Mouse (Mus musculus) limb, embryonic 14.5 days (tissue): ENCODE data around the gene Pakap. TPM values are rescaled to one million over a fixed set of nuclear protein-coding genes. Genes with fewer than 3 reads are reported as not detected.

Experiments used
- ATAC-seq: fragments of 200-750 bp; cut with Nextera tagmentation; 2 replicates; pipeline ENCODE4 v1.8.0; 2017; ENCODE audit warnings: low read depth, moderate number of reproducible peaks, moderate TSS enrichment; ENCODE audit not compliant: low FRiP score
- DNase-seq: peaks from one replicate; pipeline ENCODE4 v3.0.0-alpha.2; 2015; ENCODE audit warnings: low spot score
- H3K27ac ChIP-seq: fragments of 300-500 bp; sonication (generic); replicated peaks from 2 replicates; pipeline ENCODE4 v1.5.1; 2014; ENCODE audit warnings: low read depth, mild to moderate bottlenecking, low read length, moderate library complexity, mixed read lengths
- H3K27me3 ChIP-seq: fragments of 300-500 bp; sonication (generic); 2 replicates; pipeline ENCODE4 v1.6.1; 2014; ENCODE audit warnings: low read length, mixed read lengths; ENCODE audit not compliant: control insufficient read depth, insufficient read depth
- H3K36me3 ChIP-seq: fragments of 300-500 bp; sonication (generic); 2 replicates; pipeline ENCODE4 v1.6.1; 2014; ENCODE audit warnings: mild to moderate bottlenecking, low read length, moderate library complexity, mixed read lengths; ENCODE audit not compliant: control insufficient read depth, insufficient read depth
- H3K4me1 ChIP-seq: fragments of 300-500 bp; sonication (generic); 2 replicates; pipeline ENCODE4 v1.6.1; 2014; ENCODE audit warnings: antibody characterized with exemption, low read length, mixed read lengths; ENCODE audit not compliant: control insufficient read depth, insufficient read depth
- H3K4me2 ChIP-seq: fragments of 300-500 bp; sonication (generic); replicated peaks from 2 replicates; pipeline ENCODE4 v1.6.1; 2014; ENCODE audit warnings: low read depth, mild to moderate bottlenecking, low read length, moderate library complexity; ENCODE audit not compliant: severe bottlenecking
- H3K4me3 ChIP-seq: fragments of 300-500 bp; sonication (generic); replicated peaks from 2 replicates; pipeline ENCODE4 v1.5.1; 2014; ENCODE audit warnings: low read length
- H3K9ac ChIP-seq: fragments of 300-500 bp; sonication (generic); 2 replicates; pipeline ENCODE4 v1.6.1; 2014; ENCODE audit warnings: mild to moderate bottlenecking, low read depth, low read length, moderate library complexity; ENCODE audit not compliant: severe bottlenecking
- H3K9me3 ChIP-seq: fragments of 300-500 bp; sonication (generic); 2 replicates; pipeline ENCODE4 v1.6.1; 2016; ENCODE audit warnings: low read length; ENCODE audit not compliant: control insufficient read depth
- POLR2A ChIP-seq: fragments of 200-500 bp; IDR thresholded peaks from 2 replicates; pipeline ENCODE4 v1.8.0; 2012; ENCODE audit warnings: inconsistent platforms, mild to moderate bottlenecking, moderate library complexity, borderline replicate concordance; ENCODE audit not compliant: insufficient read depth, insufficient read length; ENCODE audit errors: extremely low read depth
- WGBS: fragments of 180-500 bp; shearing (Covaris S2); extraction: QIAGEN DNeasy Blood & Tissue Kit; methylation state at CpG from one replicate; pipeline ENCODE4 v1.1.7; 2014; 5-methylcytosine and 5-hydroxymethylcytosine counted together
- polyA plus RNA-seq, 2 experiments: library from polyadenylated mRNA; depleted of rRNA in 1 of 2; stranded (reverse) in 1 of 2; unstranded in 1 of 2; fragments of >200 nt; fragmentation: Nextera tagmentation in 1 of 2; extraction: Ambion mirVana in 1 of 2; gene quantifications; 2 replicates each; pipeline versions ENCODE4 v1.2.1 to v1.2.3; 2012 to 2014

The Pakap gene
- polyA plus RNA-seq, 2 experiments: 6.4 to 26.9 TPM

DNA sequence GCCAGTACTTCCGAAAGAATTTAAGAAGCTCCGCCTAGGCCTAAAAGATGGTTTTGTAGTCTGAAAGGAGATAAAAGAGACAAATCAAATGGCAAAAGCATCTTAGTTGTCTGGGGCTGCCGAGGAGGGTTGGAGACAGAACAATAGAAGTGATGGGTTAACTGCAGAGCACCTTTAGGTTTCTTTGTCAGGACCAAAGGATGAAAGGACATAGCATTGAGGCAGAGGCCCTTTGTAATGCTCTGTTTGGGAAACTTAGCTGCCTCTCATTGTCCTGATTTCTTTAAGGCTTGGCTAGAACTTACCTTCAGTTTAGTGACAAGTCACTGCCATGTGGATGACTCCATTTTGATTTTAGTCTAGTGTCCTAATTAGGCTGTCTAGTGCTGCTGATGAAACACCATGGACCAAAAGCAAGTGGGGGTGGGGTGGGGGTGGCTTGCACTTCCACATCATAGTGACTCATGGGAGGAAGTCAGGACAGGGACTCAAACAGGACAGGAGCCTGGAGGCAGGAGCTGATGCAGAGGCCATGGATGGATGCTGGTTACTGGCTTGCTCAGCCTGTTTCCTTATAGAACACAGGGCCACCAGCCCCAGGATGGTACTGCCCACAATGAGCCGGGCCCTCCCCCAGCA lies 202.3 kb downstream of the Pakap start:
- H3K27me3 ChIP-seq: no peaks in the 10 kb centered on the region
- no peak overlapping the region for H3K9ac ChIP-seq
- no peak overlapping the region for H3K4me2 ChIP-seq
- no peaks in the 10 kb centered on the region for H3K36me3 ChIP-seq
- H3K27ac ChIP-seq: no peak overlapping the region
- WGBS: 85% methylated on average over 4 of the region's 4 CpGs
- no peaks in the 10 kb centered on the region for H3K9me3 ChIP-seq
- ATAC-seq (no peak), DNase-seq (no peak)
- peaks cover 7% of the 10 kb centered on the region; the same call in 1 of the 2 replicates for H3K4me1 ChIP-seq
- no peak for TF ChIP-seq POLR2A
- no peak overlapping the region for H3K4me3 ChIP-seq

DNA sequence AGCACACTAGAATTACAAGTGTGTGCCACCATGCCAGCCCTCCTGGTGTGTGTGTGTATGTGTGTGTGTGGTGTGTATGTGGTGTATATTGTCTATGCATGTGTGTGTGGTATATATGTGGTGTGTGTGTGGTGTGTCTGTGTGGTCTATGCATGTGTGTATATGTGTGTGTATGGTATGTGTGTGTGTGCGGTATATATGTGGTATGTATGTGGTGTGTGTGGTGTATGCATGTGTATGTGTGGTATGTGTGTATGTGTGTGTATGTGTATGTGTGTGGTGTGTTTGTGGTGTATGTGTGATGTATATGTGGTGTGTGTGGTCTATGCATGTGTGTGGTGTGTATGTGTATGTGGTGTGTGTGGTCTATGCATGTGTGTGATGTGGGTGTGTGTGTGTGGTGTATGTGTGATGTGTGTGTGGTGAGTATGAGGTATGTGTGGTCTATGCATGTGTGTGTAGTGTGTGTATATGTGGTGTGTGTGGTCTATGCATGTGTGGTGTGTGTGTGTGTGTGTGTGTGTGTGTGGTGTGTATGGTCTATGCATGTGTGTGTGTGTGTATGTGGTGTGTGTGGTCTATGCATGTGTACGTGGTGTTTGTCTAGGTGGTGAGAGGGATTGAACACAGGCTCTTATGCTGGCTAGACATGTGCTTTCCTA lies 203.7 kb downstream of the Pakap start:
- Histone ChIP-seq H3K9me3 (no peaks in the 10 kb centered on the region), H3K36me3 (no peaks in the 10 kb centered on the region), H3K9ac (no peak overlapping the region), H3K4me1 (peaks cover 6% of the 10 kb centered on the region; the same call in 1 of the 2 replicates), H3K27ac (no peak overlapping the region), H3K27me3 (no peaks in the 10 kb centered on the region), H3K4me2 (no peak overlapping the region), H3K4me3 (no peak overlapping the region)
- TF ChIP-seq POLR2A: no peak
- 89% methylated on average over 2 of the region's 2 CpGs for WGBS
- no peak; the same call in 1 of the 2 replicates for ATAC-seq
- DNase-seq: no peak

DNA sequence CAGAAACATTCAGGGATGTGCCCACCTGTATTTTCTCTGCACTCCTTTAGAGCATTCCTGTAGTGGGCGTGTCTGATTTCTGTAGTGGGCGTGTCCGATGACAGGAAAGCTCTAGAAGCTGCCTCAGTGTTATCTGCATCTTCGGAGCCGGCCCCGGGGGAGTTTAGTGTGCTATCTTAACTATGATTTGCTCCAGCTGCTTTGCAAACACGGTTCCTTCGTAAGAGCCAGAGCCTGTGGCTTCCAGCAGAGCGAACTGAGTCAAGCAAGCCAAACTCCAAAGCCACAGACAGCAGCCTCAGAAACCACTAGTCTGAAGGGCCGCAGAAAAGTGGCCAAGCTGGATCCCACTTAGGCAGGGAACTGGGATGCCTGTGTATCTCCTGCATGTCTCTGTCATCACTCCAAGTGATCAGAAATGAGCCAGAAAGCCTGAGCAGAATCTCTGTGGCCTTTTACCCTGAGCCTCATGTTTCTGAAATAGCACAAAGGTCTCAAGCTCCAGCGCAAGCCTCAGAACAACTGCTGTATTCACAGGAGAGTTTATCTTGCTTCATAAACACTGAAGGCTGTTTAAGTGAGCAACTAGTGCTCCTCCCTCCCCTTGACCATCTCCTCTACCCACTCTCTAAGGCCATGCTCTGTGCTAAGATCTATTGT lies 205.0 kb downstream of the Pakap start:
- no peak for TF ChIP-seq POLR2A
- no peaks in the 10 kb centered on the region for H3K27me3 ChIP-seq
- no peaks in the 10 kb centered on the region for H3K9me3 ChIP-seq
- H3K4me2 ChIP-seq: no peak overlapping the region
- WGBS: 58% methylated on average over 11 of the region's 11 CpGs
- peaks cover 6% of the 10 kb centered on the region; the same call in 1 of the 2 replicates for H3K4me1 ChIP-seq
- ATAC-seq: no peak
- H3K36me3 ChIP-seq: no peaks in the 10 kb centered on the region
- DNase-seq: no peak
- no peak overlapping the region for H3K4me3 ChIP-seq
- no peak overlapping the region for H3K27ac ChIP-seq
- no peak overlapping the region for H3K9ac ChIP-seq

DNA sequence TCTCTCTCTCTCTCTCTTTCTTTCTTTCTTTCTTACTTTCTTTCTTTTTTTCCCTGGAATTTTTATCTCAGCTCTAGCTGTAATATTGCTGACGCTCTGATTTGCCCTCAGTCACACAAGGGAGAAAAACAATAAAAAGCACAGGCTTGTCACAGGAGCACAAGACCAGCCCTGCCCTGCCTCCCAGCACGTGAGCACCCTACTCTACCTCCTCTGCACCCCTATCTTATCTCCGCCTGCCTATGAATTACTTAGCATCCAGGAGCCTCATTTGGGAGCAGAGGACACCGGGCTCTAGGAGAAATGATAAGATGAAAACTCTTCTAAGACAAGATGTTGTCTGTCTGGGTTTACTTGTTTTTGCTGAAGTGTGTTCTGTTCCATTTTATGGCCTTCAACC lies 206.5 kb downstream of the Pakap start:
- DNase-seq (no peak), ATAC-seq (no peak)
- TF ChIP-seq POLR2A: no peak
- Histone ChIP-seq H3K9ac (no peak overlapping the region), H3K4me3 (no peak overlapping the region), H3K36me3 (no peaks in the 10 kb centered on the region), H3K4me2 (no peak overlapping the region), H3K4me1 (peaks cover 6% of the 10 kb centered on the region; the same call in 1 of the 2 replicates), H3K9me3 (no peaks in the 10 kb centered on the region), H3K27ac (no peak overlapping the region), H3K27me3 (no peaks in the 10 kb centered on the region)
- WGBS: 57% methylated on average over 4 of the region's 4 CpGs

DNA sequence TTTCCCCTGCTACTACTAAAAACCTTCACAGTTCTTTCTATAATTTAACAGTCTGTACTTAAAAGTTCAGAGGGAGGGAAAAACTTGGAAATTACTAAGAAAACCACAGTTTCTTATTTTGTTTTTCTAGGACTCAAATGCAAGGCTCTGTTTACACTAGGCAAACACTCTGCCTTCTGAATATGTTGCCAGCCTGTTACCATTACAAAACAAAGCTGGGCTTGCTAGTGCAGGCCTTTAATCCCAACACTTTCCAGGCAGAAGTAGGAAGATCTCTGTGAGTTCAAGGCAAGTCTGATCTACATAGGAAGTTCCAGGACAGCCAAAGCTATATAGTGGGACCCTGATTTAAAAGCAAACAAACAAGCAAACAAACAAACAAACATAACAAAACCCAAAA lies 207.6 kb downstream of the Pakap start:
- DNase-seq: no peak
- no peaks in the 10 kb centered on the region for H3K9me3 ChIP-seq
- no peak for TF ChIP-seq POLR2A
- H3K27ac ChIP-seq: no peak overlapping the region
- no peak for ATAC-seq
- no peak overlapping the region for H3K4me2 ChIP-seq
- H3K9ac ChIP-seq: no peak overlapping the region
- H3K4me1 ChIP-seq: peaks cover 8% of the 10 kb centered on the region
- H3K4me3 ChIP-seq: no peak overlapping the region
- no peaks in the 10 kb centered on the region for H3K36me3 ChIP-seq
- no peaks in the 10 kb centered on the region for H3K27me3 ChIP-seq
